Mouse (Mus musculus): ENCODE data around the gene Fank1.
A peak's percentile ranks its signal among the peaks of the same experiment; 100 is the strongest.

Gene Fank1

DNA sequence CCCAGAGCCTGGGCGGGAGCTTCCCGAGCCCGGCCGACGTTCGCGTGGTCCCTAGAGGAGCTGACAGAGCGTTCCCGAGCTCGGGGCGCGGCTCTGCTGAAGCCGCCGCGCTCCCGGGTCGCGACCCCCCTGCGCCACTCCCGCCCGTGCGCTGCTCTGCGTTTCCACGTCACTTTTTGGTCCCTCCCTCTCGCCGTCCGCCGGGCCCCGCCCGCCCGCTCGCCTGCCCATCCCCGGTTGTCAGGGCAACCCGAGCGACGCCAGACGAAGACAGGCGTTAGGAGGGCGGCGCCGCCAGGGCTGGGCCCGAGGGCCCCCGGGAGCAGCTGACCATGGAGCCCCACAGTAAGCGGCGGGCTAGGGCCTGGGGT is at the start of gene Fank1:
Gene Fank1, plus strand, starts transcription at position 236 of the 371 bp plus-strand sequence.
- DNase-seq (ENCODE audit: low read depth, low spot score): peak; percentile 90

DNA sequence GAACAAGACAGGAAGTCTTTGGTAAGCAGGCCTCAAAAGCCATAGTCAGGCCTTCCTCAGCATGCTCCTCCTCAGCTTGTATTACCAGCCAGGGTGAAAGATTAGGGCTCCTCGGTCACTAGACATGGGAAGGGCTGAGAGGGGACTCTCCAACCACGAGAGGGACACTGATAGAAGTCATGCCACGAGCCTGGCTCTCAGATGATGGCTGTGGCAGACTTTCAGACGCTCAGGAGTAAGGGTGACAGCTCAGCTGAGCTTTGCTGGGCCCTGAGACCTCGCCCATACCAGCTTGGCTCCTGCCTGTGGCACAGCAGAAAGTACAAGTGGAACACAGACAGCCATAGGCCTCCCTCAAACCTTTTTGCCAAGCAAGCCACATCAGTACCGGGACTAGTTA is 49.6 kb upstream of the Fank1 start:
- no peak for DNase-seq (ENCODE audit: low read depth, low spot score)

DNA sequence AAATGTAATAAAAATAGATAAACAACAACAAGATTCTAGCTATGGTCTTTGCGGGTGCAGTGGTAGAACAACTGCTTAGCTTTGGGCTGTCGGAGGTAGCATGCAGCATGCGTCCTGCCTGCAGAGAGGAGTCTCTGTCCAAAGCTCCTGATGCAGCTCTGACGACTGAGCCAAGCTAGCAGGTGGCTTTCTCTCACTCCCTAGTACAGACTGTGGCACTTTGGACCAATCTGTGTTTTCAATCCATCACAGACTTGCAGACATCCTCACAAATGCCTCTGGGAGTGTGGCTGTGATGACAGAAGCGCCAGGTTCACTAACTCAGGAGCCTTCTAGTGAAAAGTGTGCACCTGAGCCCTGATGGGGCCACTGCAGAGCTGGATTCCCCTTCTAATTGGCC is 47.3 kb upstream of the Fank1 start:
- DNase-seq (ENCODE audit: low read depth, low spot score): no peak

DNA sequence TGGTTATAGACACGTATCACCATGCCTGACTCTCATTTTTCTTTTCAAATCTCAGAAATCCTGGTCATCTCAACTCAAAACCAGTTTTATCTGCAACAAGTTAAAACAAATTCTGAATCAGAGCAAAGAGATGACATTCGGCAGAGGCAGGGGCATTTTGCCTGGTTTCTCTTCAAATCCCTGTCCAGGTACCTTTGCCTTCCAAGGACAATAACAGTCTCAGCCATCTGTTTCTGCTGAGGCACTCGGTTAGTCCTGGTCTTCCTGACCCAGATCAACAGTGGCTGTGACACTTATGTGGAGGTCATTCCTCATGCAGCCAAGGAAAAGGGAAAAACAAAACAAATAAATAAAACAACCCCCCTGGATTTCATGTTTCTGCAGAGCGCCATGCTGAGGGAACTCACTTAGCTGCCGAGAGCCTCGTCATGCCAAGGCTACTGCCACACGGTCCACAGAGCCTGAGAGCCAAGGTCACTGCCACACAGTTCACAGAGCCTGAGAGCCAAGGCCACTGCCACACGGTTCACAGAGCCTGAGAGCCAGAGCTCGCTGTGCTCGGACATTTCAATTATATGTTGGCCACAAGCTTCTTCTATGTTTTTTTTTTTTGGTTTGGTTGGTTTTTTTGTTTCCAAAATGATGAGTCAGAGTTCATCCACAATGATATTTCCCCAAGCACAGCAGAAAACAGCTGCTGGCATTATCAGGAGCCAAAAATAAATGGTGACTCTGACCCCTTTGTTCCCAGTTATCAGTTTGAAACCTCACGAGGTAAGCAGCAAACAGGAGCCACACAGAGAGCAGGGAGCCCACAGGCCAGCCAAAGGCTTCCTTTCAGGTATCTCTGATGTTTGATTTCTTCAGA is 46.1 kb upstream of the Fank1 start:
- DNase-seq (ENCODE audit: low read depth, low spot score): no peak

DNA sequence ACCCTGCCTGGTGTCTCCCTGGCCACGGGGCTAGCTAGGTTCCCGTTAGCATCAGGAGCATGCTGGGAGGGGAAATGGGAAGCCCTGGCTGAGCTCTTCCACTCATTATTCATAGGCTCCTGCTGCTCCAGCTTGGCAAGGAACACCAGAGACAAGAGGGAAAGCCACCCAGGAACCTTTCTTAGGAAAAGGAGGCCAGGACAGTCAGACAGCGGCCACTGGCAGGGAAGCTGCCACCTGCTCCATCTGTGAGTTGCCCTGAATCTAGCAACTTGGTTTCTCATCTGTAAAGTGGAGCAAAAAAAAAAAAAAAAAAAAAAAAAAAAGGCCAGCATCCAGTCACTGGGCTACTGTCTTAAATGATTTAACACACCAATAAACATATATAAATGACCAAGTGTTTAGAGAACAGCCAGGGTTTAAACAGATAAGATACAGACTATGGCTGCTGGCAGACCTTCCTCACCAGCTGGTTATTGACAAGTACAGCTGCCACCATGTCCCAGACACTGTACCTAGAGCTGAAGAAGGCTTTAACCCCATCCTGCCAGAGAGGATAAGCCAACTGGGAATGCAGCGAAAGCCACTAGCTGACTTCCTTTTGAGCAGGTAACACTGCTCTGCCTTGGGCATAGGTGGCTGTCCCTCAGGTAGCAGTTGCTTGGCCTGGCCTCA is 44.6 kb upstream of the Fank1 start:
- no peak for DNase-seq (ENCODE audit: low read depth, low spot score)

DNA sequence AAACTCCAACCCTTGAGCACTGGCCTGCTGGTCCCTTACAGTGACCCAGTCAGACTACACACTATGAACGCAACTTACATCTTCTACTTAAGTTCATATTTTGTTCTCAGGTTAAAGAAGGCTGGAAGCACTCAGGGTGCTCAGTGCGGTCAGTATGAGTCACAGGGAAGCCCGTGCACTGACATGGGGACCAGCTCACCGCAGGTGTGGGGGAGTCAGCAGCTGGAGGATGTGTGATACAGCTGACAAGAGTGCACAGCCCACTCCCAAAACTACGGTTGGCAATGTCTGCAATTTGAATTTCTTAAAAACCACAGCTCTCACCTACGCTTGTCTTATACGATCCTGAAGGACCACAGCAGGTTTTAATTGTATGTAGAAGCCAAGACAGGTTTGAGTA is 36.1 kb upstream of the Fank1 start:
- DNase-seq (ENCODE audit: low read depth, low spot score): no peak

DNA sequence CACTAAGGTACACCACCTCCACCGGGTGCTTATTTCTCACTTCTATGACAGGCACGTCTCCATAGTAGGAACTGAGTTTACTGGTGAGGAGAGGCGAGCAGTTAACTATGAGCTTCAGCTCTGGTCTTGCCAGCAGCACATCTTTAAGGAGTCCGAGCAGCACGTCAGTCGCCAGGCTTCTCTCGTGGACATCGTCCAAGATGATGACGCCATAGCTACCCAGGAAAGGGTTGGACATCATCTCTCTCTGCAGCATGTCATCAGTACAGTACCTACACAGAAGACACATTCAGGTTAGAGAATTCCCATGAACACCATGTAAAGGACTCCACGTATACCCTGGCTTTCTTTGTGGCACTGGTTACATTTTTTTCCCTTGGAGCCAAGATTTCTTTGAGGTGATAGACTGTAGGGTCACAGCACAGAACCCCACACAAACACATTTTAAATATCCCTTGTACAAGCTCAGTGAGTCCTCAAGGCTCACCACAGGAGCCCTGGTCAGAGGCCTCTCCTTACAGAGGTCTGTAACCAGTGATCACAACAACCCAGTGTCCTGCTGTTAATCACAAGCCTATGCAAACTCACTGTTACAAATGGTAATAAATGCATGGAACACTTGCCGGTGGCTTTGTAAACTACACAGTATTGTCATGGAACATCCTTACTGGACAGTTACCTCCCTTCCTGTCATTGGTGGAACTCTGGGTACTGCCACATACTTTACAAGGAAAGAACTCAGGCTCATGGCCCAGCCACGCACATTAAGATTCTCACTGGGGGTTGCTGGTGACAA is 33.9 kb upstream of the Fank1 start:
- DNase-seq (ENCODE audit: low read depth, low spot score): peak; percentile 54

DNA sequence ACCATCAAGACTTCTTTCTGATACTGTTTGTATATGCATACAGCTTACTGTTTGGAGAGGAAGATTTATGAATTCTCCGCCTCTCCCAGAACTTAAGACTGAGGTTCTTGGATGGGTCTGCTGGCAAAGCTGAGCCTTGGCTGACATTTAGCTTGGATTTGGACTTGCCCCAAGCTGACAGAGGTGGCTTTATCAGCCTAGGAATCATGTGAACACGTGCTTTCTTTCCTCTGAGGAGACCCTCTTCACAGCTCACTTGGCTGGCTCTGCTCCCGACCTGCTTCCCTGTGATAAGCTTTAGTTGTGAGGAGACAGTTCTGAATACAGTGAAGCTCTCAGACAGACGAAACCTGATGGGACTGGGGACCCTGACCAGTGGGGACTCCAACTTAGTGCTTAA is 33.0 kb upstream of the Fank1 start:
- DNase-seq (ENCODE audit: low read depth, low spot score): no peak

DNA sequence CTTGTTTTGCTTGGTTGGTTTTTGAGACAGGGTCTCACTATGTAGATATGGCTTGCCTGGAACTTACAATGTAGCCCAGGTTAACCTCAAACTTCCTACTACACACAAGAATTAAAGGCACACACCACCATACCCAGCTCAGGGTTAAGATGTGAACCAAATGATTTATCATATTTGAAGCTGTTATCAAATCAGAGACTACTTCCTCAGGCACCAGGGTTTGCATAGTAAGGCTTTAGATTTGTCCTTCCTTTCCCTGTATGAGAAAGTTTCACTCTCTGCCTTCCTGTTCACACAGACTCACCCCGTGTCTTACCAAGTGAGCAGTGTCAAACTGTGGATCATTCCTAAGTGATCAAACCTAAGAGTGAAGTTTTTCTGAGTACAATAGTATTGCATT is 32.5 kb upstream of the Fank1 start:
- DNase-seq (ENCODE audit: low read depth, low spot score): no peak

DNA sequence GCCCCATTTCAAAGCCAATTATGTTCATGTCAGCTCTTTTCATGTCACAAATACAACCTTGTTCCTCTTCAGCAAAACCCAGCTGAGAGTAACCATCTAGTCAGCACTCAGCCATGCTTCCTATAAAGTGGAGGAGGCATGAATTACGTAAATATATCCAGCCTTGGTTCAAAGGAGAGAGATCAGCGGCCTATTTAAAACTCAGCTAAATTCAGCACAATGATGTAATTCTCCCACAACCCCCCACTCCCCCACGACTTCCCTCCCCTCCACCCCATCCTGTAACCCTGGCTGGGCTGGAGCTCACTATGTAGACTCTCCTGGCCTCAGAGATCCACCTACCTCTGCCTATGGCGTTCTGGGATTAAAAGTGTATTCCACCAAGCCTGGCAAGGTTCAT is 32.0 kb upstream of the Fank1 start:
- DNase-seq (ENCODE audit: low read depth, low spot score): no peak

DNA sequence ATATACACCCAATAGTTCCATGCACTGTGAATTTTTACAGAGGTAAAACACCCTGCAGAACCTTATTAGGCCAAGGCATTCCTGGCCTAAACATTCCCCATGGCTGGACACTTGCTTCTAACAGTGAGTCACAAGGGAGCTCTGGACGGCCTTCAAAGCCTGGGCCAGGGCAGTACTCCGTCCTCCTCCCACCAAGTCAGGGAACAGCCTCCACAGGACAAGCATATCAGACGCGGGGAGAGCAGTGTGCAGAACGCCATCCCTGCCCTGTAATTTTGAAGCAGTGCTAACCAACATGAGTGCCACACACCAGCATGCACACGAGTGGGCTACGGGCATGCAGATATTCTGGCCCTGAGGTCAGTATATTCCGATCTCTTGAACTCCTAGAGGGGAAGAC is 29.3 kb upstream of the Fank1 start:
- DNase-seq (ENCODE audit: low read depth, low spot score): no peak

DNA sequence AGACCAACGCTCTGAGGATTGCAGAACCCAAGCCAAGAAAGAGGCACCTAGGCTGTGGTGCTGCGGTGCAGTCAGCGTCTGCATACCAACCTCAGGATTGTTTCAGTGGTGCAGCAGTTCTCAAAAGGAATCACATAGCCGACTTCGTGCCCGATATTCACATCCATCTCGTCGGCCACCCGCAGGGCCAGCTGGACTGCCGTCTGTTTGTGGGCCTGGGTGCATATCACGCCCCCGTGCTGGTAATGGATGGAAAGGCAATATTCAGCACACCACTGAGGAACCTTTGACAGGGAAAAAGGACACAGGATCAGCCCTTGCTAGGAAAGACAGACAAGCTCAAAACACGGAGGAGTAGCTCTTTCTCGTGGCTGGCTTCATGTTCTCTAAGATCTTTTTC is 27.9 kb upstream of the Fank1 start:
- DNase-seq (ENCODE audit: low read depth, low spot score): no peak

DNA sequence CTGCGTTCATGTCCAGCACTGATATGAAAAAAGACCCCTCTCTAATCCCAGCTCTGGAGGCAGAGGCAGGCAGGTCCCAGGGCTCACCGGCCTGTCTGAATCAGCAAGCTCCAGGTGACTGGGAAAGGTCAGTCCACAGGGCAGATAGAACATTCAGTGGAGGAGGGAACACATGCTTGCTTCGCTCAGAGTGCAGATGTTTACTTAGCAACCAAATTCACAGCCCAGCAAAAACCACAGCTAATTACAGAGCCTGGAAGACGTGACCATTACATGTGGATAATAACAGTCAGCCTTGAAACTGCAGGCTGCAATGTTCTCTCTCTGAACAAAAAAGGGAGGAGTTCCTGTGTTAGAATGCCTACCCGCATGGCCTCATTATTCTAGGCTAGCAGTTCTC is 26.0 kb upstream of the Fank1 start:
- no peak for DNase-seq (ENCODE audit: low read depth, low spot score)

DNA sequence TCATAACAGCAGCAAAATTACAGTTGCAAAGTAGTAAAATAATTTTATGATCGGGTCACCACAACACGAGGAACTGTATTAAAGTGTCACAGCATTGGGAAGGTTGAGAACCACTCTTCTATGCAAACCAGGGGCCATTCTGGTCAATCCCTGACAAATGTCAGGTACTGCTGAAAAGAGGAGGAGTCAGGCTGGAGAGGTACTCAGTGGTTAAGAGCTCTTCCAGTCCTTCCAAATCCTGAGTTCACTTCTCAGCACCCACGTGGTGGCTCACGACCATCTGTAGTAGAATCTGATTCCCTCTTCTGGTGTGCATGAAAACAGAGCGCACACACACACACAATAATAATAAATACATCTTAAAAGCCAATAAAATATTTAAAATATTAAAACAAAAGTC is 25.5 kb upstream of the Fank1 start:
- DNase-seq (ENCODE audit: low read depth, low spot score): no peak

DNA sequence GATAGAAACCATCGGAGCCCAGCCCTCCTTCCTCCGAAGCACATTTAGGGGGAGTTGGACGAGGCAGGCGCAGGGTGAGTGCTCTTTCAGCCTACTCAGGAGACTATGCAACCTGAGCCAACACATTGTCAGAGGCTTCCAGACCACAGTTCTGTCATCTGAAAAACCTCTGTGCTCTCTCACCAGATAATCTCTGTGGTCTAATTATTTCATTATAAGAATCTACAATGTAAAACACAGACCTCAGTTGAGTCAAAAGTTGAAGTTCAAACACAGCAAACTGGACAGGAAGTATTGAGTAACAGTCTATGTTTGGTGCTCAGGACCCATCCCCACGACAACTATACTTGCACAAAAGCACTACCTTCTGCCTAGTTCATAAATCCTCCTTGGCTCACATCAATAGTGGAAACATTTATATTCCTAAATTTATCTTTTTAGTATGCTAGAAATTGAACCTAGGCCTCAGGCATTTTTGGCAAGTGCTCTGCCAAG is 18.7 kb upstream of the Fank1 start:
- no peak for DNase-seq (ENCODE audit: low read depth, low spot score)

DNA sequence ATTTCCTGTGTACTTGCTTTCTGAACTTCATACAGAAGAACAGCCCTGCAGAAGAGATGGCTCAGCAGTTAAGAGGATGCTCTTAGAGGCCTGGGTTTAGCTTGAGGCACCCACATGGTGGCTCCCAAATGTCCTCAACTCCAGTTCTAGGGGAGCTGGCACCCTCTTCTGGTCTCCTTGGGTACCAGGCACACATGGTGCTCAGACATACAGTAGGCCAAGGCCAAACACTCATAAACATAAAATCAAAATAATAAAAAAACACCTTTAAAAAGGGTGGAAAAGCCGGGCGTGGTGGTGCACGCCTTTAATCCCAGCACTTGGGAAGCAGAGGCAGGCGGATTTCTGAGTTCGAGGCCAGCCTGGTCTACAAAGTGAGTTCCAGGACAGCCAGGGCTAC is 17.9 kb upstream of the Fank1 start:
- peak; percentile 41 for DNase-seq (ENCODE audit: low read depth, low spot score)

DNA sequence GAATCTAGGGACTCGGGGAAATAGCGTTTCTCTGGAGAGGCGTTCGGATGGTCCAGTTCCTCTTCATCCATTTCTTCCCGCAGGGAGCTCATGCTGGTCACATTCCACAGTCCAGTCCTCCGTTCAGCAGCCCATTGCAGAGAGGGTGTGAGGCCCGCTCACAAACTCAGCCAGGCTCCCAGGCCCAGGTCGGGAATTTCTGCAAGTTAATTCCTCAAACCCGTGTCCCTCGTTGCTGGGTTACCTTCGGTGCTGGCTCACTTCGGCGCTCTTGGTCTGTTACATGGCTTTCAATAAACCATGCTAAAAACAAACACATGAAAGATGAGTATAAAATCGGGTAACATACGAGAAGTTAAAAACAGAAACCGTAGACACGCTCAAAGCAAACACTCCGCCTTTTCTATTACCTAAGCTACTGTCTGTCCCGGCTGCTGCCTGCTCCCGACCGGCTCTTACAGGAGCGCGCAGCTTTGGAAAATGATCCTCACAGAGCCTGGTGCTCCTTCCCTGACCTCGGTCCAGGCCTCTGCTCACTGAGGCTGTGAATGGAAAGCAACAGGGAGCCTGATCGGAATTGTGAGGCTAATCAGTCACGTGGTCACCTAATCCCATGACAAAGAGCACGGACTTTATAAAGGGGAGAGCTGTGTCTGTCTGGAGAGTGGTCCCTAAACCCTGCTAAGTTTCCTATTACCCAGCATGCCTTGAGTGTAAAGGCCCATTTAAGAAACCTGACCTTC is 16.9 kb upstream of the Fank1 start:
- peak; percentile 100 for DNase-seq (ENCODE audit: low read depth, low spot score)

DNA sequence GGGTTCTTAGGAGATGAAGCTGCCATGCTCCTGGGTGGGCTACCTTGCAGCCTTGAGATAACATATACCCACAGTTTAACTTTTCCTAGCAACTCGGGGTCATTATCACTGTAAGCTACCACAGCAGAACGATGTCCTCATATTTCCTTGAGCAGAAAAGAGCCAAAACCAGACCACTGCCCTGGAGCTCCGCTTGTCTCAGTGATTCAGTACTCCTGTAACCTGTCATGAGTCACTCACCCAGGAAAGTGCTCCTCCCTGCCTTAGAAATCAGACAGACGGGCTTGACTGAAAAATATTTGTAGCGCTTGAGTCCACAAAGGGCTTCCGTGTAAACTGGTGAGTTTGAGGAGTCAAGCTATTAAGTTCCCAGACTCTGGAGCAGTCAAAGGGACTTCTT is 14.0 kb upstream of the Fank1 start:
- DNase-seq (ENCODE audit: low read depth, low spot score): no peak

DNA sequence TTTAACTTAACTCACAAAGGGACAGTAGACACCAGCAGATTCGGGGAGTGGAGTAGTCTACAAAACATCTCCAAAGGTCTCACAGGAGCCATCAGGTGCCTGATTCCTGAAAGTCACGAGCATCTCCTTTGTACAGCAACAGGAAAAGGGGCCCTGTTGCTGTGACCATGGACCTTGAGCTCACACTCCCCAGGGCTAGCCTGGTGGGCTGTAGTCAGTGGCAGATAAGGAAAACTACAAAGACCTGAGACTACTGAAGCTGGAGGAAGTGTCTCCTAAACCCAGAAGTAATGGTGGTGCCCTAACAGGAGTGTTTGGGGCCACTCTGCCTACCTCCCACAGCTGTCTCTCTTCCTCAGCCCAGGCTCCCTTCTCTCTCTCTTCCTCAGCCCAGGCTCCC is 12.2 kb upstream of the Fank1 start:
- DNase-seq (ENCODE audit: low read depth, low spot score): no peak

DNA sequence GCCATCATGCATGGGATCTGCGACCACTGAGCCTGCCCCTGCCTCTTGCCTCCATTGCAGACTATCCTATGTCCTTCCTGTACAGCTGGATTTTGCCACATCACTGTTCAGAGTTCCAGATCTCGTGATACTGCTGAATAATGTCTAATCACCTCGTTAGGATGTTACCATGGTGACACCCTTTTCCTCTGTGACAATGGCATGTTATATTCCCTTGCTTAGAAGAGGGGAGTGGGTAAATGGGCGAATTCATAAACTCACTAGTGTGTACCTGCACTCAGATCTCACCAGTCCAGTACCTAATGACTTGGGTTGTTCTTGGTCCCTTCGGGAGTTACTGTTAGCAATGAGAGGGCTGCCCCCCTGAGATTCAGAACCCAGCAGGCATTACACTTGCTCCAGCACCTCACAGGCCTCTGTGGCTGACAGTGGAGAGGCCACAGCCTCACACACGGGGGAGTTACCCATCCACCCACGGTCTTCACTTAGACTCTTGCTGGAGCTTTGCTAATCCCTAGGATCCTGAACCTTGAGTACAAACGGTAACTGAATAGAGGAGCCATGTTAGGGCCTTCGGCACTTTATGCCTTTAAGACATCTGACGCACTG is 11.3 kb upstream of the Fank1 start:
- peak; percentile 39 for DNase-seq (ENCODE audit: low read depth, low spot score)

DNA sequence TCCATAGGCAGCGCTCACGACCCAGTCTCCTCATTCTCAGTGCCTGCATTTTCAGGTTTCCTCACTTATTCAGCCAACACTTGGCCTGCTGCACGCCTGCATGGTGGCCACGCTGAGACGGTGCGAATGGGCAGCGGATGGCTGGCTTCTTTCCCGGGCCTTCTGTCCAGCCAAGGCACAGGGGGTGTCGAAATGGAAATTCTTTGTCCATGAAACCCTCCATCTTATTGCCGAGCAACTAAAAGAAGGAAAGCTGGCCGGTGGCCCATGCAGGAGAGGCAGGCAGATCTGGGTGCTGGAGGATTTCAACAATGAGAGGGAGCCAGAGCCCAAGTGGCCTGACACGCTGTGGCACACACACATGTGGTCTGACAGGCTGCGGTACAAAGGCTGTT is 10.8 kb upstream of the Fank1 start:
- no peak for DNase-seq (ENCODE audit: low read depth, low spot score)

All from R1 (cell line).